Mouse (Mus musculus): ENCODE data around the gene Wdr27.

Wdr27 gene

GRCm38 (mm10) chr17:14846880-14847279 is 96.1 kb downstream of the Wdr27 start:
- in situ Hi-C loops (cut with MboI, MseI): loop anchor here (10.0 kb wide), 1 partner anchor 518 kb away; no protein-coding TSS in a partner anchor

- in situ Hi-C loops (cut with MboI, MseI): no loop called here
Observed at GRCm38 (mm10) chr17:14826715-14827295, 116.2 kb downstream of the Wdr27 start.

GRCm38 (mm10) chr17:14824938-14825337 is 118.0 kb downstream of the Wdr27 start:
- in situ Hi-C loops (cut with MboI, MseI): no loop called here

- in situ Hi-C loops (cut with MboI, MseI): no loop called here
Observed at GRCm38 (mm10) chr17:14817975-14818374, 125.0 kb downstream of the Wdr27 start.

GRCm38 (mm10) chr17:14816107-14816506 is 126.9 kb downstream of the Wdr27 start:
- in situ Hi-C loops (cut with MboI, MseI): no loop called here

GRCm38 (mm10) chr17:14815304-14815703 is 127.7 kb downstream of the Wdr27 start:
- in situ Hi-C loops (cut with MboI, MseI): no loop called here

- in situ Hi-C loops (cut with MboI, MseI): no loop called here
Observed at GRCm38 (mm10) chr17:14812631-14813030, 130.3 kb downstream of the Wdr27 start.

GRCm38 (mm10) chr17:14812033-14812432 is 130.9 kb downstream of the Wdr27 start:
- in situ Hi-C loops (cut with MboI, MseI): no loop called here

GRCm38 (mm10) chr17:14806808-14807207 is 136.2 kb downstream of the Wdr27 start:
- in situ Hi-C loops (cut with MboI, MseI): no loop called here

- in situ Hi-C loops (cut with MboI, MseI): no loop called here
Observed at GRCm38 (mm10) chr17:14799243-14799642, 143.7 kb downstream of the Wdr27 start.

GRCm38 (mm10) chr17:14795074-14795473 is 147.9 kb downstream of the Wdr27 start:
- in situ Hi-C loops (cut with MboI, MseI): no loop called here

GRCm38 (mm10) chr17:14779356-14779755 is 163.6 kb downstream of the Wdr27 start:
- in situ Hi-C loops (cut with MboI, MseI): no loop called here

GRCm38 (mm10) chr17:14771339-14771738 is 171.6 kb downstream of the Wdr27 start:
- in situ Hi-C loops (cut with MboI, MseI): loop anchor here (25.0 kb wide), 1 partner anchor 1166 kb away; no protein-coding TSS in a partner anchor

- in situ Hi-C loops (cut with MboI, MseI): loop anchor here (25.0 kb wide), 1 partner anchor 1167 kb away; no protein-coding TSS in a partner anchor
Observed at GRCm38 (mm10) chr17:14770377-14770776, 172.6 kb downstream of the Wdr27 start.

Data from regulatory T cell (primary cell).